Mouse (Mus musculus) heart, postnatal 0 days (tissue): ENCODE data around the gene Tmem42. TPM values are rescaled to one million over a fixed set of nuclear protein-coding genes. Genes with fewer than 3 reads are reported as not detected.
A peak's percentile ranks its signal among the peaks of the same experiment; 100 is the strongest.

ENCODE experiments used
- ATAC-seq: fragments of 200-750 bp; cut with Nextera tagmentation; 2 replicates; pipeline ENCODE4 v1.8.0; 2017; ENCODE audit warnings: low read depth, moderate number of reproducible peaks, moderate library complexity; ENCODE audit not compliant: insufficient read depth
- DNase-seq: peaks from one replicate; pipeline ENCODE4 v3.0.0-alpha.2; 2016; ENCODE audit warnings: low spot score
- H3K27ac ChIP-seq: fragments of 300-500 bp; sonication (generic); 2 replicates; pipeline ENCODE4 v1.5.1; 2014; ENCODE audit warnings: low read depth, mild to moderate bottlenecking
- H3K27me3 ChIP-seq: fragments of 300-500 bp; sonication (generic); 2 replicates; pipeline ENCODE4 v1.6.1; 2014; ENCODE audit warnings: low read length, mixed read lengths; ENCODE audit not compliant: control insufficient read depth, insufficient read depth
- H3K36me3 ChIP-seq: fragments of 300-500 bp; sonication (generic); replicated peaks from 2 replicates; pipeline ENCODE4 v1.6.1; 2014; ENCODE audit warnings: low read length, mixed read lengths; ENCODE audit not compliant: control insufficient read depth, insufficient read depth
- H3K4me1 ChIP-seq: fragments of 300-500 bp; sonication (generic); 2 replicates; pipeline ENCODE4 v1.6.1; 2014; ENCODE audit warnings: antibody characterized with exemption; ENCODE audit not compliant: control insufficient read depth, insufficient read depth
- H3K4me2 ChIP-seq: fragments of 300-500 bp; sonication (generic); 2 replicates; pipeline ENCODE4 v1.6.1; 2014; ENCODE audit warnings: low read depth, mild to moderate bottlenecking, low read length, moderate library complexity
- H3K4me3 ChIP-seq: fragments of 300-500 bp; sonication (generic); 2 replicates; pipeline ENCODE4 v1.5.1; 2014; ENCODE audit warnings: low read depth, low read length
- H3K9ac ChIP-seq: fragments of 300-500 bp; sonication (generic); replicated peaks from 2 replicates; pipeline ENCODE4 v1.6.1; 2014; ENCODE audit warnings: low read depth, low read length, mixed read lengths
- H3K9me3 ChIP-seq: fragments of 300-500 bp; sonication (generic); replicated peaks from 2 replicates; pipeline ENCODE4 v1.6.1; 2016; ENCODE audit warnings: low read length; ENCODE audit not compliant: control insufficient read depth
- CTCF ChIP-seq: IDR thresholded peaks from 2 replicates; pipeline ENCODE4 v1.5.1; 2016; ENCODE audit warnings: antibody characterized with exemption, control low read depth, low read depth
- EP300 ChIP-seq: IDR thresholded peaks from 2 replicates; pipeline ENCODE4 v1.6.1; 2016; ENCODE audit warnings: antibody characterized with exemption, low read depth
- WGBS: fragments of 180-500 bp; shearing (Covaris S2); extraction: QIAGEN DNeasy Blood & Tissue Kit; methylation state at CpG from one replicate; pipeline ENCODE4 v1.1.7; 2014; 5-methylcytosine and 5-hydroxymethylcytosine counted together
- polyA plus RNA-seq: library from polyadenylated mRNA; unstranded; fragments of >200 nt; fragmentation: Nextera tagmentation; extraction: Ambion mirVana; gene quantifications from 2 replicates; pipeline ENCODE4 v1.2.1, GENCODE M21; 2015
- total RNA-seq: library from RNA; depleted of rRNA; stranded (reverse); fragments of >200 nt; gene quantifications from 2 replicates; pipeline ENCODE4 v1.2.3, GENCODE M21; 2014; ENCODE audit warnings: low replicate concordance; rRNA removed

Tmem42 gene
- total RNA-seq (13.8 and 22.1 TPM in 2 replicates), polyA plus RNA-seq (27.5 and 28.1 TPM in 2 replicates)

DNA sequence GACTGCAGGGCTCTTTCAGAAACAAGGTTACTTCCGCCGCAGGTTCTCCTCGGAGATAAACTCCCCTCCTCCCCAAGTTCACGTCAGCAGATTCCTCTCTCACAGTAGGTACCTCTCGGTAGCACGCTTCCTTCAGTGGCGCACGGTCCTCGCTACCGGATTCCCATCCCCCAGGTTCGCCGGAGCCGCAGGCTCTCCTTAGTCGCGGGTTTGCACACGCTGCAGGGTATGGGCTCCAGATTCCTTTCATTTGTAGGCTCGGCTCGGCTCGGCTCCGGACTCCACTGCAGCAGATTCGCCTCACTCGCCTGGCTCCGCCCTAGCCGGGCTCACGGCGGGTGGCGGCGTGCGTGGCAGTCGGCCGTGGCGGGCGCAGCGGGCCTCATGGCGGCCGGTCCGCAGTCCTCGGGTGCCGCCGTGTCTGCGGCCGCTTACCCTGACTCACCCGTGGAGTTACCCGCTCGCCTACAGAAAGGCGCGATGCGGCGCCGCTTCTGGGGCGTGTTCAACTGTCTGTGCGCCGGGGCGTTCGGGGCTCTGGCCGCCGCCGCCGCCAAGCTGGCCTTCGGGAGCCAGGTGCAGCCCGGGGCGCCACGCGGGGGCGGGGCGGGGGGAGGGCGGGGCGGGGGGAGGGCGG is at the start of gene Tmem42:
Gene Tmem42, plus strand, starts transcription at position 332 of the 637 bp plus-strand sequence.
- WGBS: under 1% methylated on average over 45 of the region's 69 CpGs
- H3K4me1 ChIP-seq: peaks cover 15% of the 10 kb centered on the region; the same call in 1 of the 2 replicates
- H3K36me3 ChIP-seq: peaks cover 18% of the 10 kb centered on the region
- H3K9ac ChIP-seq: peak within 1 kb of the TSS; percentile 78
- H3K27ac ChIP-seq: peak within 1 kb of the TSS; percentile 93
- peak within 1 kb of the TSS; percentile 89 for H3K4me3 ChIP-seq
- no peak for TF ChIP-seq CTCF
- TF ChIP-seq EP300: no peak
- DNase-seq (peak; percentile 83), ATAC-seq (peak; percentile 98)
- H3K4me2 ChIP-seq: peak within 1 kb of the TSS; percentile 85
- no peaks in the 10 kb centered on the region for H3K27me3 ChIP-seq
- H3K9me3 ChIP-seq: no peaks in the 10 kb centered on the region

DNA sequence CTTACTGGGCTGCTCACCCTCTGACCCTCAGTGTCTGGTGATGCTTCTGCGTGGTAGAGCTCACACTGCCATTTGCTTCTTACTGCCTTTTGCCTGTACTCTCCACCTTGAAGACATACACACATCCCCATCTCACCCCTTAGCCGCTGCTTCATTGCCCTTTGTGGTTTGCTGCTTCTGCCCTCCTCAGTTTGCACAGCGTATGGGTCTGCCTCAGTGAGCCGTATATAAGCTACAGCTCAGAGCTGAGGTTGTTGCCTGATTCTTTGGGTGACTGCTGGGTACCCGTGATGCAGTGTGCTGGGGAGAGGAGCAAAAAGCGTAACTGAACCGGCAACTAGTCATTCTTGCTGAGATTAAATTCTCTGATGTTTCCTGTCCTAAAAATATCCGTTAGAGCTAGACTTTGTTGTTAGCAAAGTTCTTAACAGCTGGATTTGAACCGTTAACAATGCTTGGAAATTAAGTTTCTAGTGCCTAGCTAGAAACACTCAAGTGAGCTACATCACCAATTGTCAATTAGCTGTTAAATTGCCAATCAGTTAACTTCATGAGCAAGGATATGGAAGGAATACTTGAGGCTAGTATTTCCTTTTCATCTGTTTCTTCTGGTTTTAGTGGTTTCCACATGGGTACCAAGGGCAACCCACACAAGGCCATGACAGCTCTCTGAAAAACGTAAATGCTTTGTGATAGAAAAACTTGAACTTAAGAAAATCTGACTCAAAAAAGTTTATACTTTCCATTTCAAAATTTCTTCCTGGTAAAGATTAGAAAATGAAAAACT is 22.5 kb upstream of the Tmem42 start:
- H3K36me3 ChIP-seq: peaks cover 68% of the 10 kb centered on the region
- no peak for DNase-seq
- WGBS: 89% methylated on average over 10 of the region's 10 CpGs
- ATAC-seq: no peak
- H3K4me1 ChIP-seq: no peaks in the 10 kb centered on the region
- no peaks in the 10 kb centered on the region for H3K9me3 ChIP-seq
- no peak overlapping the region for H3K27ac ChIP-seq
- H3K27me3 ChIP-seq: no peaks in the 10 kb centered on the region
- H3K4me3 ChIP-seq: no peak overlapping the region
- H3K4me2 ChIP-seq: no peak overlapping the region
- H3K9ac ChIP-seq: no peak overlapping the region
- TF ChIP-seq CTCF: no peak
- no peak for TF ChIP-seq EP300

DNA sequence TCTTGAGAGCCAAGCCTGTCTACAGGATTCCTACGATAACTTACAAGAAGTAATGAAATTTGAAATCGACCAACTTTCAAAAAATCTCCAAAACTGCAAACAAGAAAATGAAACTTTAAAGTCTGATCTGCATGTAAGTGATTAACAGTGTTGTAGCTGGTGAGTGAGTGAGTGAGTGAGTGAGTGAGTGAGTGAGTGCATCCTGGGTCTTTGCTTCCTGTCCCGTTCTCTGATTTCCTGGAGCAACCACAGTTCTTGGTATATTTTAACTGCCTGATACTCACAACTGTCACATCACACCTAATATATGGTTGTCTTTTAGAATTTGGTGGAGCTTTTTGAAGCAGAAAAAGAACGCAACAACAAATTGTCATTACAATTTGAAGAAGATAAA is 21.9 kb upstream of the Tmem42 start:
- 93% methylated on average over 4 of the region's 4 CpGs for WGBS
- DNase-seq (no peak), ATAC-seq (no peak)
- H3K4me2 ChIP-seq: no peak overlapping the region
- H3K27me3 ChIP-seq: no peaks in the 10 kb centered on the region
- H3K36me3 ChIP-seq: peaks cover 72% of the 10 kb centered on the region
- TF ChIP-seq EP300 (no peak), CTCF (no peak)
- no peak overlapping the region for H3K4me3 ChIP-seq
- no peaks in the 10 kb centered on the region for H3K4me1 ChIP-seq
- no peak overlapping the region for H3K9ac ChIP-seq
- H3K9me3 ChIP-seq: no peaks in the 10 kb centered on the region
- H3K27ac ChIP-seq: no peak overlapping the region

DNA sequence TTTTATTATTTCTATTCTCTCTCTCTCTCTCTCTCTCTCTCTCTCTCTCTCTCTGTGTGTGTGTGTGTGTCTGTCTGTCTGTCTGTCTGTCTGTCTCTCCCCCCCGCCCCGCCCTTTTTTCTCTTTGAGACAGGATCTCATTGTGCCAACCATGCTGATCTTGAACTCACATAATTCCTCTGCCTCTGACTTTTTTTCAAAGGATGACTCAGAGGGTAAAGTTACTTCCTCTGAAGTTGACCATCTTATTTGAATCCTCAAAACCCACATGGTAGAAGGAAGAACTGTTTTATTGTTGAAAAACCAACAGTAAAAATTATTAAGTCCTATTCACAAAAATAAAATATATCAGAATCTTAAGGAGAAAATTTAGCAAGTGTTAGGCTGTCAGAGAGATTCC is 16.4 kb upstream of the Tmem42 start:
- Histone ChIP-seq H3K9ac (no peak overlapping the region), H3K36me3 (peaks cover 81% of the 10 kb centered on the region), H3K4me2 (no peak overlapping the region), H3K9me3 (no peaks in the 10 kb centered on the region), H3K4me1 (no peaks in the 10 kb centered on the region), H3K27ac (no peak overlapping the region), H3K27me3 (no peaks in the 10 kb centered on the region), H3K4me3 (no peak overlapping the region)
- DNase-seq: no peak
- TF ChIP-seq EP300 (no peak), CTCF (no peak)
- whole genome bisulfite sequencing: no CpG with 5 or more reads among the region's 2 CpGs
- ATAC-seq: no peak

DNA sequence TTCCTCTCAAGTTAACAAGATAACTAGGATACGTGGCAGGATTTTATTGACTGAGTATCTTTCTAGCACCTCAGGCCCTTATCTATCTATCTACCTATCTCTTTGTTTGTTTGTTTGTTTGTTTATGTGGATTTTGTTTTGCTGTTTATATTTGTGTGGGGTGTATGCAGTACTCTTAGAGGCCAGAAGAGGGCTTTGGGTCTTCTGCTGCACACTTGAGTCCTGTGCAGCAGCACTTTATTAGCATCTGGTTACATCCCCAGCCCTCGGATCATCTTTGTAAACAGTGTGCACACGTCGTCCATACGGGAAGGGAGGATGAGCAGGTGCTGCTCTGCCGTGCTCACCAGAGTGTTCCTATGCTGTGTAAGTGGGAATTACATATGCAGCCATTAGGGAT is 15.1 kb upstream of the Tmem42 start:
- Histone ChIP-seq H3K36me3 (peaks cover 80% of the 10 kb centered on the region), H3K4me2 (no peak overlapping the region), H3K27me3 (no peaks in the 10 kb centered on the region), H3K9ac (no peak overlapping the region), H3K27ac (no peak overlapping the region), H3K4me1 (no peaks in the 10 kb centered on the region), H3K4me3 (no peak overlapping the region), H3K9me3 (no peaks in the 10 kb centered on the region)
- 86% methylated on average over 6 of the region's 6 CpGs for WGBS
- no peak for DNase-seq
- no peak for ATAC-seq
- TF ChIP-seq EP300 (no peak), CTCF (peak; percentile 34)
